Mouse (Mus musculus) cerebellum, postnatal 4 days (tissue): ENCODE data around the gene Ttc22.

Experiments used
- DNase-seq, 2 experiments: peaks; one replicate each; pipeline ENCODE4 v3.0.0; 2022; ENCODE audit warnings: low spot score in 2 of 2, mixed read lengths in 1 of 2

The Ttc22 gene

DNA sequence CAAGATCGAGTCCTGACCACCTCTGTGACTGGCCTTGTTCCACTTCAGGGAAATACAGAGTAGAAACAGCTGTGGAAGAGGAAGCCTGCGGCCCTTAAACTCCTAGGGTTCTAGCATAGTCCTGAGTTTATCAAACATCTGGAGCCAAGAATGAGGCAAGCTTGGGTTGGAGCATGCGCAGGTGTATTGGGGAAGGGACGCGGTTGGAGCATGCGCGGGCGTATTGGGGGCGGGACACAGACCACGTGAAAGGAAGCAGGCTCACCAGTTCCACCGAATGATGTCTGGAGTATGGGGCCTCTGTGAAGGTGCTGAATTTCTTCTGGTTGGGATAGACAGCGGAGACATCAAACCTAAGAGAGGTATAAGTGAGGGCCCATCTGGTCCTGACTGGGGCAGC is 6.6 kb upstream of the Ttc22 start:
- DNase-seq = no peak

DNA sequence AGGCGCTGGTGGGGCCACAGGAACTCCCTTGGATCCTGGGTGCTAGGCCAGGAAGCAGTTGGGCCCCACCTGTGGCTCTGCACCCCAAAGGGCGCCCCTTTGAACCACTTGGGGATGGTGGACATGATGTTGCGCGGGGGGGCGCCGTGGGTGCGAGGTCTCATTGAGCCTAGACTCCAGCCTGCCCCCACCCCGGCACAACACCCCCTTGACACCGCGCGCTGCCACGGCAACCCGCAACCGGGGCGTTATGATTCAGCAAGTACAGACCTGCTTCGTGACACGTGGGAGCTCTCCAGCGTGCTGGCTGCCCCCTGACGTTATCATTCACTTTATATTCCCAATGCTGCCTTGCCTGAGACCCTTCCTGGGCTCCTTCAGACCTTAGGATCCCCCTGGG is 5.2 kb upstream of the Ttc22 start, which contains the start of gene Lexm:
Gene Lexm, minus strand, starts transcription at position 186 of the 400 bp plus-strand sequence.
- no peak for DNase-seq

DNA sequence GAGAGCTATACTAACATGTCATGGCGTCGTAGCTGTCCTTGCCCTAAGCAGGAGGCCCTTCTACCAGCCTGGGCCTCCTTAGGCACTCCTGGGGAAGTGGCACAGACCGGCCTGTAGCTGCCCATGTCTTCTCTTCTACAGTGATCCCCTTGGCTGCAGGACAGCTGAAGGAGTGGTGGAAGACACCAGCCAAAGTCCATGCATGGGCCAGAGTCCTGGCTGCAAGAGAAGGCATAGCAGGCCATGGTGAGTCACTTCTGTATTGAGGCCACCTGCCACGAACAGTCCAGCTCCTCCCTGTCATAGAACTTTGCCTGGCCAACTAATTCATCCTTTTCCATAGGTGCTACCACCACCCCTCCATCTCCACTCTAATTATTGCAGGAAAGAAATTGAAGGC is 3.3 kb upstream of the Ttc22 start:
- DNase-seq = no peak

DNA sequence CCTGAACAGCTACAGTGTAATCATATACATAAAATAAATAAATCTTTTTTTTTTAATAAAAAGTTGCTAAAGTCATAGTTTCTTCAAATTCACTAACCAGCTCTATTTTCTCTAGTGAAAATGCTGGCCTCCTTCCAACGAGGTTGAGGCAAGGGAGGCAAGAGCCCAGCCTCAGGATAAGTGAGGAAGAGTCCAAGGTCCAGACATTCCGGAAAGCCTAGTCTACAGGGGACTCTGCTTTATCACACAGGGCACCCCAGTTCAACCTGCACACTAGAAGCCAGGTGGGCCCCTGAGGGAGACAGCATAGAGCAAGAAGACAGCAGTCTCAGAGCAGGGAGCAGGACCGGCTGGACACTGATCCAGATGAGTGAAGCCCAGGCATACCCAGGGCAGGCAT is 804 bp upstream of the Ttc22 start:
- no peak for DNase-seq

DNA sequence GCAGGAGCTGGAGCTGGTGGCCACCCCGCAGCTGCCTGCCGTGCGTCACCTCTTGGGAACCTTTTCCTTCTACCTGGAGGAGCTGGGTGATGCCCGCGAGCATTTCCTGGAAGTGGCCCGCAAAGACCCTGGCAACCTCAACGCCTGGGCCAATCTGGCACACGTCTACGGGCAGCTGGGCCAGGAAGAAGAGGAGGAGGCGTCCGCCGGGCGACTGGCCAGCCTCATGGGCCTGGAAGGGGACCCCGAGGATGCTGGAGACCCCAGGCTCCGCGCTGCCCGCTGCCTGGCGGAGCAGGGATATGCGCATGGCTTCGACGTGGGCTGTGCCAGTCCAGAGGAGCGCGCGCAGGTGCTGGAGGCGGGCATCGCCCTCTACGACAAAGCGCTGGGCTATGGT is 480 bp downstream of the Ttc22 start:
- peak in 1 of 2 experiments; percentile 36 for DNase-seq

DNA sequence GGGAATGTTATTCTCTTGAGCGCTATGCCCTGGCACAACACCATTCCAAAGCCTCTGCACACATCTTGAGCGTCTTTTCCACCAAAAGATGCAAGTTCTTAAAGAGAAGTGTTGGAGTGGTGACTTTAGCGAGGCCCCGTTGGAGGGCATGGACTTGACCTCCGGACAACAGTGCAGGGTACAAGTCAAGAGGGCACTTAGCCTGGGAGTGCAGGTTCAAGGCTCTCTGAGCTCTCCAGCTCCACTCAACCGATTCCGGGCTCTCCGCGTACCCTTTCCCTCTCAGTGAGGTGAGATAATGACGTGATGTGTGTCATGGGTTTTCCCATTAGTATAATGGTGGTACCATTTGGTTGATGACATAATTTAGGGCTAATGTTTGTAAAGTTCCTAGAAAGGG is 2.0 kb downstream of the Ttc22 start:
- no peak for DNase-seq

DNA sequence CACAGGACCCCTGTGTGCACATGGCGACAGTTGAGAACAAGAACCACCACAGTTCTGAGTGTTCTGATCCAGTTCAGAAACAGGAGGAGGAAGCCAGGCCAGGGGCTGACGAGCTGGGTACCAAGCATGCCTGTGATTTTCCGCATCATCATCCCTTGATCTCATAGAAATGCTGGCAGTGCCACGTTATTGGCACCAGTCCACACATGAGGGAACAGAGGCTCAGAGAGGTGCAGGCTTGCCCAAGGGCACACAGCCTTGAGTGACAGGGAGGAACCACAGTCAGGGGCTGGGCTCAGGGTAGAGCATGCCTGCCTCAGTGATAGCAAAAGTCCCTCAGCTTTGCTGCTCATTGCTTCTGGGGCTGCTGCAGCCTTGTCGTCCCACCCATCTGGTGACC is 5.6 kb downstream of the Ttc22 start:
- no peak for DNase-seq

DNA sequence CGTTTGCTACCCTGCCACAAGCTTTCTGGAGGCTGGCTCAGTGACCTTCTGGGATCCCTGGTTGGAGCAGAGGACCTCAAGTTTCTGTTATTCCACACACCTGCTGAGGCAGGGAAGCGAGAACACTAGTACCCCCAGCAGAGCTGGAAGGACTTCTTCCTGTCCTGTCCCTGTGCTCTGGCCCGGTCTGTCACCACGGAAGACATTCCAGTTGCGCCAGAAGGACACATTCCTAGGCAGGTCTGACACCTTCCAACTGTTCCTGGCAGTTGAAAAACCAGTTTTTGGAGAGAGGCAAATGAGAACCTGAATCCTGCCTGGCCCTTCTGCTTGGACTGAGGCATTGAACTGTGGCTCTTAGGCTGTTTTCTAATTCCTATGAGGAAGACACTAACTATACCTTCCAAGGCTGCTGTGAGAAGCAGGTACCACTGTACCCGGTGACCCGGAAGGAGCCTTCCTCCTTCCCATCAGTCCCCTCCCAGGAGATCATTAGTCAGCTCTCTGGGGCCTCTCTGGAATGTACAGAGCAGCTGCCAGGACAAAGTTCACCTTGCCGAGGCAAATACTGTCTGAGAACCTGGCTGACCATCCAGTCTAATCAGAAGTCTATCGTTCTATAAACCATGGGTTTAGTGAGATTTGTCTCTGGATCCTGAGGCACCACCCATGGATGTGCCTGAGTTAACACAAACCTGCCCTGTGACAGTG is 6.6 kb downstream of the Ttc22 start:
- no peak for DNase-seq

DNA sequence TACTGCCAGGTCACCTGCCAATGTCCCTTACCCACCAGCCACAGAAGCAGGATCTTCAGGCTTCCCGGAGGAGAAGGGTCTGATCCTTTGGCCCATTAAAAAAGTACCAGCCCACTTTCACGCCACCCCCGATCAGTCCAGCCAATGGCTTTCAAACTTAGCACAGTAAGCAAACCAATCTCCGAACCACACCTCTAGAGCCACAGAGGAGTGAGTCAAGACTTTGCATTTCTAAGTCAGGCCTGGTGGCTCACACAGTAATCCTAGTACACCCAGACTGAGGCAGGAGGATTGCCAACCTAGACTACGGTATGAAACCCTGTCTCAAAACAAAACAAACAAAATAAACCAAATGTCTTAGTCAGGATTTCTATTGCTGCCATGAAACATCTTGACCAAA is 7.1 kb downstream of the Ttc22 start:
- DNase-seq = no peak

DNA sequence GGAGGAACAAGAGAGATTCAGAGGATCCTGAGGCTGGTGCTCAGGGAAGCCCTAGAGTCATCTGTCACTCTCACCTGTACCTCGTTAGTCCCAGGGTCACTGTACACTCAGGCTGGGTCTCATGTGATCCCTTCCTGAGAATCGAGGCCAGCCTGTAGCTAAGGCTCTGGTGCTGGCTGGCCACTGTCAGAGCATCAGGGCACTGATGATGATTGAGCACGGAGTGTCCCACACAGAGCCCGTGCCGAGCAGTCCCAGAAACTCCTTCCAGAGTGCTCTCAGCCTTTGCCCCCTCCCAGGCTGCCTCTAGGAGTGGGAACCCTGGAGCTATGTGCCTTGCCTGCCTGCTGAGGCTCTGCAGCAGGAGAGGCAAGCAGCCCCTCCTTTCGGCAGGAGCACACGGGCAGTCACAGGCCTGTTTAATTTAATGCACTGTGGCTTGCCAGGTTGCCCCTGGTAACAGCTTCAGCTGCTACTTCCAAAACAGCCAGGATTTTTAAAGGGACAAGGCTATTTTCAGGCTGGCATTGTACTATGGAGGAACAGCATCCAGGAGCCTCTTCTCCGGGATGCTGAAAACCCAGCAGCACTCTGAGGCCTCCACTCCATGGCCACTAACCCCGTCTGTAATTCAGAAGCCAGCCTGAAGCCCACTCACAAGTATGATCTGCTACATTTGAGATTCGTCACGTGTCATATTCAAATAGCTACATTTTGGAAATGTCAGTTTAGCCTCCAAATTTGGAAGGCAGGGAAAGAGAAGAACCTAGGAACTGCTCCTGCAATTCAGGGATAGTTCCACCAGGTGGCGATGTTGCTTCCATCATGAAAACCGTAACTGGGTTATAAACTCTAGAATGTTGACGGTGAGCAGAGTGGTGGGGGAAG is 8.3 kb downstream of the Ttc22 start:
- DNase-seq = peak; percentile 49 to 83

DNA sequence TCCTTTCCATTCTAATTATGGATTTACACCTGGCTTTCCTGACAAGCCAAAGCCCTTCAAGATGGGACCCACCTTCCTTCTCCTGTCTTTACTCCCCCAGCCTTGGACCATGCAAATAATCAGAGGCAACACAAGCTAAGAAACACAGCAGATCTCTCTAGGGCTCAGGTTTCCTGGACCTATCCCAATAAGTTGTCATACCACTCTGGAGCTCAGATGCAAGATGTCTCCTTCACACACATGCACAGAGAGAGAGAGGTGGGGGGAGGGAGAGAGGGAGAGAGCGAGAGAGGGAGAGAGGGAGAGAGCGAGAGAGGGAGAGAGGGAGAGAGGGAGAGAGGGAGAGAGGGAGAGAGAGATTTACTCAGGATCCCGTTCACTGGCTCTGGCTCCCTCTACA is 10.1 kb downstream of the Ttc22 start:
- no peak for DNase-seq

DNA sequence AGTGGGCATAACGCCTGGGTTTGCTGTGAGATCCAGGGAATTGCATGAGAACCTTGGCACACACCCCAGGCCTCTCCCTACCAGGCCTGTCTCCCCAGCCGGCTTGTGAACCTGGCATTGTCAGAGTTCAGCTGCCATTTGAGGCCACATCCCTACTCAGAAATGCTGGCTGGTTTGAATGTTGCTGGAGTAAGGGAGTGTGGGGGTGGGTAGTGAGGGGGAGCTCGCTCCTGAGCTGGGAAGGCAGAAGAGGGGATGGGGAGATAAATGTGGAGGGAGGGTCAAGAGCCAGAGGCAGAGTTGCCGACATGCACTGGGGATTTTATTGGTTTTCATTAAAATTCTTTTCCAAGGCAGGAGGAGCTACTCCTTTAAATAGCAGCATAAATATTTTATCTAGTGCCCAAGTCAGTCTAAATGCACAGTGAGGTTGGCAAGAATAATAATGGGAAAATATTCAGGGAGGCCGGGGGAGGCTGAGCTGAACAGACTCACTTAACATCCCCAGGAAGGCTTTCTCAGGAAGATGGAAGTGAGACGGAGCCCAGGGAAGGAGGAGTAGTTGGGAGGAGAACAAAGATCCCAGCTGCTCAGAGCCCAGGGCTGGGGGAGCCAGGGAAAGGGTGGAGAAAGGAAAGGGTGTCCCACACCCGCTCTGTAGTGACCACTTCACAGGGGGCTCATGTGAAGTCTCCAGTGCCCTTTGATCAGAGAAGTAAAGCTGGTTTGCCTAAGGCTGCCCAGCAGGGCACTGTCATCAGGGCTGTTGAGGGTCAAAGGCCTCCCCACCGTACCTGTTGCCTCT is 11.3 kb downstream of the Ttc22 start:
- DNase-seq = no peak

DNA sequence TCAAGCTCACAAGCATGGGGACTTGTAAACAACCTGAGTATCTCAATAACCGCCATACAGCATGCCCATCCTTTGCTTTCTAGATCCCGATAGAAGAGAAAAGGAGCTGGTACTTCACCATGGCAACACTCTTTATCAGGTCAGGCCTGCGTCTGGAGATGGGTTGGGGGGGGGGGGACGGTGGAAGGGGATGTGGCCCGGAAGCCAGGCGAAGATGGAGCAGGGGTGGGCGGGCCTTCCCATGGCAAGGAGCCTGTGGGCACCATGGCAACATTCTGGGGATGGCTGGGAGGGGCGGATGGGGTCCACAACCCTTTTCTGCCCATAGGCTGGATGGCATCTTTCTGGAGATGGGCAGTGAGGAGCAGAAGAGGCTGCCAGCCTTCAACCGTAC is 11.9 kb downstream of the Ttc22 start:
- peak in 1 of 2 experiments; percentile 41 for DNase-seq

DNA sequence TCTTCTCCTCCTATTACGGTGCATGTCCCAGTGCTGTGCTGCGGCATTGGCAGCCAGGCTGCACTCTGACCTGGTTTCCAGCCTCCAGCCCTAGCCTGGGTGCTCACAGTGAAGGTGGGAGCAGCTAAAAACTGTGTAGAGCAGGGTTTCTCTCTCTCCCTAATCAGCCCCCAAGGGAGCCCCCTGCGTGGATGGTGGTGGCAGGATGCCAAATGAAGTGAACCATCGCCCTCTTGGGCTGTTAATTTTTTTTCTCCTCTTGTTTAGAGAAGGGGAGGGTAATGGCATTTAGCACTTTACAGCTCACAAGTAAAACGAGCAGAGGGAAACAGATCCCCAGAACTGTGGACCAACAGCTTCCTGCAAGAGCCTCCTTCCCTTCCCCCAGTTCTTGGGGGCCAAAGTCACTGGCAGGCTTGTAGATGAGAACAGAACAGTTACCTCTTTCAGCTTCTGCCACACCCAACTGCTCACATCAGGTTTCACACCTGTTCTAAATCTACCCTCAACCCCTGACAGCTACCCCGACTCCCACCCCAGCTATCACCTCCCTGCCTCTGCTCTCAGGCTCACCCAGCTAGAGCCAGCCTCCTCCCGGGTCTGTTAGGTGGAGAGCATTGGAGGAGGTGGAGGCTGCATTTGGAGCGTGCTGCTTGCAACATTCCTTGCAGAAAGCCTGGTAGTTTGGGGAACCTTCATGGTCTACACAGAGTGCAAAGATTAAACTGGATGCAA is 21.4 kb downstream of the Ttc22 start:
- DNase-seq = no peak

DNA sequence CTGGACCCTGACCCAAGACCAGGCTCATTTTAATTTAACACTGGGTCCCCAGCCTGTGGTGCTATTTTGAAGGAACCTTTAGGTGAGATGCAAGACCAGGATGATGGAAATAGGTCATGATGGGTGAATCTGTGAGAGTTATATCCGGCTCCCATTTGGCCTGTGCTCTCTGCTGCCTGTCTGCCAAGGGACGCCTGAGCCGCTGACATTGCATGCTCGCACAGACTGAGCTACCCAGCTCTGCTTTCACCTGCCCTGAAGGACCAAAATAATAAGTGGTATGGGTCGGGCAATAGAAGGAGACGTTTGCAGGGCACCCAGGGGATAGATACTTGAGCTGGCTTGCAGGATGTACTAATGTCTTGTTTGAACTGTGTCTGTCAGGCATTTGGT is 22.0 kb downstream of the Ttc22 start:
- DNase-seq = no peak

DNA sequence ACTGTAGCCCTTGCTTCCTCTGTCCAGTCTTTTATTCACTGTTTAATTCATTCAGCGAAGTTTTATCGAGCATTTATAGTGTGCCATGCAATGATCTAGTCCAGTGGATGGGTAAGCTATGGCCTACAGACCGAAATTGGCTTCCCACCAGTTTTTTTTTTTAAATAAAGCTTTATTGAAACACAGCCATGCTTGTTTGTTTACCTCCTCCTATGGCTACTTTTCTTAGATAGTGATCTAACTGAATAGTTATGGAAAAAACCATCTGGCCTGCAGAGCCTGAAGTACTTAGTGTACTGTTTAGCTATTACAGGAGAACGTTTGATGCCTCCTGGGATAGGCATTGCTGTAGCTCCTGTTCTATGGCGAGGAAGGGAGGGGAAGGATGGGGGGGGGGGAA is 23.6 kb downstream of the Ttc22 start:
- DNase-seq = no peak

DNA sequence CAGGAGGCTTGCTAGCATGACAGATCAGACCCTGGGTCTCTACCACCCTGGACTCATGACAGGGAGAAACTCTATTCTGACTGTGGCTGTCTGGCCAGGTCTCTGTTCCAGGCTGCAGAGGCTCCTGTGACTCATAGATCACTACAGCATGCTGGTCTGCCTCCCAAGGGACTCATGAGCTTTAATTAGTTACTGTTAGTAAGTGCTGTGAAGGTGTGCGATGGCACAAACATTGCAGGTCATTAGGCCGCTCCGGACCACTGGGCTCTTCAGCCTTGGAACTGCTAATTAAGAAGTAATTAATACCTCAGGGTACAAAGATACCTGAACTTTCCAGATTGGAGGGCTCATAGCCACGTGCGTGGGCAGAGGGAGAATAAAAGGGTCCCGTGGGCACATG is 24.9 kb downstream of the Ttc22 start:
- no peak for DNase-seq

DNA sequence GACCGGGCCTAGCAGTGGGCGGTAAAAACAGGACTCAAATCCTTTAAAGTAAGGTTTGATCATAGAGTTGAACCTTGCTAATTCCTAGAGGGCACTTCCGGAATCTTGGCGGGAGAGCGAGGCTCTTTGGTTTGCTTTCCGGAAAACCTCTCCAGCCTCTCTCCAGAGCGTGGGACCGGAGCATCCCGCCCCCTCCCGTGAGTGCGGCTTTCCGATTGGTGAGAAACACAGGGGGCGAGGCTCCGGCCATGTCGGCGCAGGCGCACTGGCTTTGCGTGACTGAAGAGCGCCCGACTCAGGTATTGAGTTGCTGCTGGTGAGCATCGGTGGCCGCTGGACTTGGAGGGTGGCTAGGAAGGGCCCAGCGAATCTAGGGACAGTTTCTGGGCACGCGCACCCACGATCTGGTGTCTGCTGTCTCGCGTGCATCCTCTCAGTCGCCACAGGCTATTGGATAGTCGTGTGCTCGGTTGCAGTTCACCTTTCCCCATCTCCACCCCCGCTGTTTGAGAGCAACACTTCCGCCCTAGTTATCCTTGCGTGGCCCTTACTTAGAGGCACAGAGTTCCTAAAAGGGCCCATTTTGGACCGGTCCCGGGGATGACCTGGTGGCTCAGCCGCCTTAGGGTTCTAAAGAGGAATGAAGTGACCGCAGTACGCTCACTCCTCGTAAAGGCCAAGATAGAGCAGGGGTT is 28.7 kb downstream of the Ttc22 start, which contains the start of gene Pars2:
Gene Pars2, plus strand, starts transcription at position 237 of the 695 bp plus-strand sequence.
- peak; percentile 96 to 98 for DNase-seq

DNA sequence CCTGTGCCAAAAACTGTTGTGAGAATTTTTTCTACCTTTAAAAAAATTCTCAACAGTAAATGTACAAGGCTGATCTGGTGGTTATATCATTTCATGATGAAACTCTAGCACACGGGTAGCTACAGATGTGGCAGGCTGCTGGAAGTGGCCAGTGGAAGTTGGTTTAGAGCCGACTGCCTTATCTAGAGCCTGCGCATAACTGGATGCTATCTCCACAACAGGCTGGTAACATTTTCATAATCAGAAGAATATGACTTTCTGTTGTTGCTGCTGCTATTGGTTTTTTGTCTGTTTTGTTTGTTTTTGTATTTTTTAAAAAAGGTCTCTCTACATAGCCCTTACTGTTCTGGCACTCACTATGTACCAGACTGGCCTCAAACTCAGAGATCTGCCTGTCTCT is 30.3 kb downstream of the Ttc22 start:
- no peak for DNase-seq

DNA sequence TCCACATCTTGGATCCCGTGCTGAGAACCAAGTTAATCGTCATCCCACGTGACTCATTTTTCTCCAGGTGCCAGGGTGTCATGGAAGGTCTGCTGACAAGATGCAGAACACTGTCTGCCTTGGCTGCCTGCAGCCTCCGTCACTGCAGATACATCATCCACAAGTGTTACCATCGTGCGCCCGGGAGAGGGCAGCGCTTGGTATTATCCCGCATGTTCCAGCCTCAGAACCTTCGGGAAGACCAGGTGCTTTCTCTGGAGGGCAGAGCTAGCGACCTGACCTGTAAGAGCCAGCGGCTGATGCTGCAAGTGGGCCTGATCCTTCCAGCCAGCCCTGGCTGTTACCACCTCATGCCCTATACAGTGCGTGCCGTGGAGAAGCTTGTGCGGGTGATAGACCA is 30.8 kb downstream of the Ttc22 start:
- DNase-seq = no peak

DNA sequence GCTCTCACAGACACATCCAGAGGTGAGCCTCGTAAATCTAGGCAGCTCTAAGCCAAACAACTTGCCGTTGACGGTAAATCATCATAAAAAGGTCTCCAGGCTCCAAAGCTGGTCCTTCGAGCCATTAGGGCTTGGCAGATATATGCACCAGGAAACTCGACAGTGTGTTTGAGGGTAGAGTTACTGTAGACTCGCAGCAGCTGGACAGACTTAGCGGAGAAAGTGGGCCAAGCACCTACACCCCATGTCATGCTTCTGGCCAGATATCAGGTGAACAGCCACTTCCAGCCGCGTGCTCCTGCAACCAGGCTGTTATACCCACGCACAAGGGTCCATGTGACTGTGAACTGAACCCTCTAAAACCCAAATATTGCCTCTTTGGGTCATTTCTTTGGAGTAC is 33.4 kb downstream of the Ttc22 start:
- no peak for DNase-seq
